Comparison of ENCODE assay signal across 21 mouse cellular contexts in genomic region chr6:137503462-137503861, GRCm38 (mm10).
DNase-seq lines count a peak whose midpoint lies in the region; ATAC-seq and TF ChIP-seq lines count a peak whose summit lies in the region.
"Had no signal": no experiment of that assay in that cellular context is flagged by ENCODE, and none has a peak within 500 bp of the region (broad histone marks: within the 10 kb centered on the region; RNA-seq: fewer than 3 reads in every experiment).

No protein-coding gene starts in this region.

- TF ChIP-seq CTCF in embryonic fibroblast, embryonic 13.5 days (IDR thresholded peaks at IDR 0.05; ENCODE audit: borderline replicate concordance, insufficient read depth, low read length), result no peak

- intact Hi-C loops in gastrocnemius, postnatal 36 days (cut with DNase I), result no loop called here

- no peak overlapping the region for H3K4me3 ChIP-seq in intestine, embryonic 15.5 days (replicated peaks)
- H3K4me3 ChIP-seq in intestine, embryonic 16.5 days (ENCODE audit: low read length), result no peak overlapping the region
- no peak overlapping the region for H3K4me3 ChIP-seq in embryonic fibroblast, embryonic 13.5 days (ENCODE audit: insufficient read depth, low read length)
- H3K4me3 ChIP-seq: forebrain, embryonic 13.5 days; heart, adult 2 months; heart, embryonic 15.5 days; lung, embryonic 15.5 days; midbrain, embryonic 13.5 days; neural tube, embryonic 13.5 days had no signal

- no peaks in the 10 kb centered on the region for H3K9me3 ChIP-seq in intestine, embryonic 15.5 days
- no peaks in the 10 kb centered on the region for H3K9me3 ChIP-seq in intestine, embryonic 16.5 days (ENCODE audit: control insufficient read depth, low read length)
- H3K9me3 ChIP-seq: forebrain, embryonic 13.5 days; heart, embryonic 15.5 days; lung, embryonic 15.5 days; midbrain, embryonic 13.5 days; neural tube, embryonic 13.5 days had no signal

- peak; percentile 44; the same call in 1 of the 2 replicates for ATAC-seq in intestine, embryonic 15.5 days
- no peak for ATAC-seq in intestine, embryonic 16.5 days
- ATAC-seq: forebrain, embryonic 13.5 days; hindbrain, embryonic 16.5 days; midbrain, embryonic 13.5 days had no signal

- peak; percentile 34 for DNase-seq in urinary bladder, postnatal 14 days (ENCODE audit: low spot score)
- DNase-seq in urinary bladder, postnatal 10 days (ENCODE audit: low spot score), result no peak
- no peak for DNase-seq in gastrocnemius, postnatal 36 days
- DNase-seq in kidney, postnatal 25 days, result no peak
- DNase-seq in left cerebral cortex, adult 11 months (ENCODE audit: low spot score), result no peak
- DNase-seq: cerebellum, adult 2 months; cerebellum, postnatal 36 days; gastrocnemius, postnatal 10 days; kidney, adult 11 months; thymus, adult 2 months had no signal

- H3K36me3 ChIP-seq in intestine, embryonic 15.5 days, result peaks cover 9% of the 10 kb centered on the region; the same call in 1 of the 2 replicates
- 0 out of 2 replicates have a peak, but pooled peaks cover 2% of the 10 kb centered on the region for H3K36me3 ChIP-seq in intestine, embryonic 16.5 days (ENCODE audit: control insufficient read depth, insufficient read depth, low read length)
- H3K36me3 ChIP-seq: midbrain, embryonic 13.5 days had no signal

- no peak overlapping the region for H3K27ac ChIP-seq in intestine, embryonic 15.5 days
- no peak overlapping the region for H3K27ac ChIP-seq in intestine, embryonic 16.5 days (ENCODE audit: low read length)
- peak overlapping the region; percentile 30; the same call in 1 of the 2 replicates for H3K27ac ChIP-seq in embryonic fibroblast, embryonic 13.5 days (ENCODE audit: insufficient read depth, low read length)
- H3K27ac ChIP-seq: forebrain, embryonic 13.5 days; heart, adult 2 months; heart, embryonic 15.5 days; lung, embryonic 15.5 days; macrophage; midbrain, embryonic 13.5 days; neural tube, embryonic 13.5 days had no signal

- WGBS in intestine, embryonic 15.5 days, result 86% methylated on average over 8 of the region's 8 CpGs
- WGBS in intestine, embryonic 16.5 days, result 86% methylated on average over 8 of the region's 8 CpGs

- no peaks in the 10 kb centered on the region for H3K4me1 ChIP-seq in intestine, embryonic 15.5 days (replicated peaks)
- peaks cover 5% of the 10 kb centered on the region; the same call in 1 of the 2 replicates for H3K4me1 ChIP-seq in intestine, embryonic 16.5 days (ENCODE audit: control insufficient read depth, insufficient read depth, low read length)
- no peaks in the 10 kb centered on the region for H3K4me1 ChIP-seq in embryonic fibroblast, embryonic 13.5 days (ENCODE audit: control insufficient read depth, insufficient read depth, low read length)
- H3K4me1 ChIP-seq: forebrain, embryonic 13.5 days; heart, embryonic 15.5 days; lung, embryonic 15.5 days; midbrain, embryonic 13.5 days; neural tube, embryonic 13.5 days had no signal

- no peak overlapping the region for H3K9ac ChIP-seq in intestine, embryonic 15.5 days
- H3K9ac ChIP-seq in intestine, embryonic 16.5 days (ENCODE audit: low read depth, low read length), result no peak overlapping the region
- H3K9ac ChIP-seq: forebrain, embryonic 13.5 days; heart, embryonic 15.5 days; lung, embryonic 15.5 days; midbrain, embryonic 13.5 days; neural tube, embryonic 13.5 days had no signal

- TF ChIP-seq POLR2A in embryonic fibroblast, embryonic 13.5 days (IDR thresholded peaks at IDR 0.05; ENCODE audit: low read depth, low read length), result no peak

- no peaks in the 10 kb centered on the region for H3K27me3 ChIP-seq in intestine, embryonic 15.5 days (replicated peaks)
- no peaks in the 10 kb centered on the region for H3K27me3 ChIP-seq in intestine, embryonic 16.5 days (replicated peaks; ENCODE audit: control insufficient read depth, insufficient read depth, low read length)
- H3K27me3 ChIP-seq: forebrain, embryonic 13.5 days; heart, embryonic 15.5 days; lung, embryonic 15.5 days; midbrain, embryonic 13.5 days; neural tube, embryonic 13.5 days had no signal

- no peak overlapping the region for H3K4me2 ChIP-seq in intestine, embryonic 15.5 days (replicated peaks)
- no peak overlapping the region for H3K4me2 ChIP-seq in intestine, embryonic 16.5 days (ENCODE audit: low read depth, low read length)
- H3K4me2 ChIP-seq: forebrain, embryonic 13.5 days; heart, embryonic 15.5 days; lung, embryonic 15.5 days; midbrain, embryonic 13.5 days; neural tube, embryonic 13.5 days had no signal
